Mouse (Mus musculus): Measurements from ENCODE around the gene St7l.

St7l gene

DNA sequence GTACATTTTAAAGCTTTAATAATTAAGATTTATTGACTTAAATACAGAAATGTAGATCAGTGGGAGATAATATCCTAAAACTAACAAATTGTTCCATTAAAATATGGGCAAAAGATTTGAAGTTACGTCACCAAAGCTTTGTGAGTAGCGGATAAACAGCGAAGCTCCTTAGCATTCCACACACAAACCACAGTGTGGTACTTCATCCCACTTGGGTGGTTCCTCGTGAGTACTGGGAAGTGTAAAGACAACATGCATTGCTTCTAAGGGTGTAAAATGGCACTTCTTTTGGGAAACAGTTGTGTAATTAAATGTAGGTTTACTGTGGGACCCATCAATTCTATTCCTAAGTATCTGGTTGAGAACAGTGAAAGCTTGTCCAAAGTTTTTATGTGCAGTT, 37.3 kb downstream of the St7l start:
- DNase-seq (ENCODE audit: low spot score in 2 of 2) = no peak

DNA sequence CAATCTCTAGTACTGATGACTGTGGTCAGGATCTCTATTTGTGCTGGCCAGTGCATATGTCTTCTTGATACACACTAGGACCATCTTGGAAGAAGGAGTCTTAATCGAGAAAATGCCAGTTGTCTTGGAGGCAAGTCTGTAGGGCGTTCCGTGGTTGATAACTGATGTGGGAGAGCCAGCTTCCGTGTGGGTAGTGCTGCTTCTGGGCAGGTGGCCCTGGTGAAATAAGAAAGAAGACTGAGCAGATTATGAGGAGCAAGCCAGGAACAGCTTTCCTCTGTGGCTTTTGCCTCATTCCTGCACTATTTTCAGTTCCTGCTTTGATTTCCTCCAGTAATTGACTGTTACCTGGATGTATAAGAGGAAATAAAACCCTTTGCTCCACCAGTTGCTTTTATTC, 41.6 kb downstream of the St7l start:
- DNase-seq (ENCODE audit: low spot score in 2 of 2) = no peak

DNA sequence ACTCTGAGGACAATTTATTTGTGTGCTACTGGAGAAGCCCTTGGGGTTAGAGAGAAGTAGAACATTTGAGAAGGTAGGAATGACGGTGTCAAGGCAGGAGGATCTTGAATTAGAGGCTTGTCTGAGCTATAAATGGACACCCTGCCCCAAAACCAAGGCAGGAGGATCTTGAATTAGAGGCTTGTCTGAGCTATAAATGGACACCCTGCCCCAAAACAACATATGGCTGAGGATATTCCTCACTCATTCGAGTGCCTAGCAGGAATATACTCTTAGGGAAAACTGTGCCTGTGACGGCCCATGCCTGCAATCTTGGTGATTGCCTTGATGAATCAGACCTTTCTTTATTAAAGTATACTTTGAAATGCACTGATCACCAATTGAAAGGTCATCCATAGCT, 42.2 kb downstream of the St7l start:
- DNase-seq (ENCODE audit: low spot score in 2 of 2) = peak in 1 of 2 experiments; percentile 44

DNA sequence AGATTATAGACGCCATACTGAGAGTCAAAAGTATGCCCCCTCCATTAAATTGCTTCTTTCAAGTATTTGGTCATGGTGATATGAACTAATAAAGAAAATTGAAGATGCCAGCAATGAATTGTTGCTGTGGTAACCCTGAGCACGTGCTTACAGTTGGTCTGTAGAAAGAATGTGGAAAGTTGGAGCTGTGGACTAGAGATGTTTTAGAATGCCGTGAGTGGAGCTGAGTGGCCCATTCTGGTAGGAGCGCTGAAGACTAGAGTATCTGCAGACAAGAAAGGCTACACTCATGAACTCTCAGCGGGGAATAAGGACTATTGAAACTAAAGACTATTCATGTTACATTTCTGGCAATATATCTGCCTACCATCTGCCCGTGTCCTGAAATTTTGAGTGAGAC, 45.4 kb downstream of the St7l start:
- DNase-seq (ENCODE audit: low spot score in 2 of 2) = no peak

DNA sequence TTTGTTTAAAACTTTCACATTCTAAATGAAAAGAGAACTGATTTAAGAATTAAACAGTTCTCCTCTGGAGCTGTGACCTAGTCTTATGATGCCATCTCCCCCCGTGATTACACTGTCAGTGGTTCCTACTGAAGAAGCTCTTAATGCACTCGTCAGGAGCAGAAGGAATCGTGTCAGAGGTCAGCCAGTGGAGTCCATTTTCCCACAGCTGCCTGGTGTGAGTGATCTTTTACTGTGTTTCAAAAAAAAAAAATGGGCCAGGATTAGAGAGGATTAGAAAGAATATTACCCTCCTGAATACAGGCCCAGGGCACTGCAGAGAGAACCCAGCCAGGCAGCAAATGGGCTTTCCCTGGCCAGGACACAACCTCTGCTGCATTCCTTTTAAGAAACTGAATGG, 51.2 kb downstream of the St7l start:
- DNase-seq (ENCODE audit: low spot score in 2 of 2) = no peak

DNA sequence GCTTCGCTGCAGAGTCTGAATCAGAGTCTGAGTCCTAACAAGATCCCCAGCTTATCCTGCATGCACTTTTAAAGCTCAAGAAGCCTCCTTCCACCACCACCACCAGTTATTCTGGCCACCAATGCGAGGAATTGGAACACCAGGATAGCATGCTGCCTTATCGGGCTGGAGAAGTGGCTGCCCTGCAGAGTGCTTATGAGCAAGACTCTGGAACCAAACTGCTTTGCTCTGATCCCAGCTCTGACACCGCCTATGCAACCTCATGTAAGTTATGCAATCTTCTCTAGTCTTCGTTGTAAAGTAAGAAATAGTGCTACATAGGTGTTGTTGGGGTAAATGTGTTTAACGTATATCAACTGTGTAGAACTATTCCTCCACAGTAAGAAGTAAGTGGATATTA, 65.6 kb downstream of the St7l start:
- no peak for DNase-seq (ENCODE audit: low spot score in 2 of 2)

DNA sequence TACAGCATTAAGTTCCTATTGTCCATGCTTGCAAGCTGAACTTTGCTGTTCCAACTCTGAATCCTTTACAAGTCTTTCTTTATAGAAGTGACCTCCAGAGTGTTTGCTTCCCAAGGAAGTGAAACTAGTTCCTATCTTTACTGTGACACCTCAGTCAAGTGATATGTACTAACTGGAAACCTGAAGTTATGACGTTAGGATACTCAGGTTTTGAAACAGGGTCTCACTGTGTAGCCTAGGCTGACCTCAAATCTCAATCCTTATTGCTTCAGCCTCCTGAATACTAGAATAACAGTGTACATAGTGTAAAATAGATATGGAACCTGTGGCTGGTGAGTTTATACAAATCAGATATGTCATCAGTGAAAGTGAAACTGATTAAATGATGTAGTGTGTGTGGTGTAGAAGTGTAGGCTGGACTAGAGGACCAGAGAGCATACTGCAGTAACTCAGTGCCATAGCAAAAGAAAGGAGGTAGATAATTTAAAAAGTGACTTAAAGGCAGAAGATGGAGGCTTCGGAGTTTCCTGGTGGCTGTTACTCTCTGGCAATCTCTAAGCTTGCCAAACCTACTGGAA, 74.0 kb downstream of the St7l start:
- DNase-seq (ENCODE audit: low spot score in 2 of 2) = no peak

DNA sequence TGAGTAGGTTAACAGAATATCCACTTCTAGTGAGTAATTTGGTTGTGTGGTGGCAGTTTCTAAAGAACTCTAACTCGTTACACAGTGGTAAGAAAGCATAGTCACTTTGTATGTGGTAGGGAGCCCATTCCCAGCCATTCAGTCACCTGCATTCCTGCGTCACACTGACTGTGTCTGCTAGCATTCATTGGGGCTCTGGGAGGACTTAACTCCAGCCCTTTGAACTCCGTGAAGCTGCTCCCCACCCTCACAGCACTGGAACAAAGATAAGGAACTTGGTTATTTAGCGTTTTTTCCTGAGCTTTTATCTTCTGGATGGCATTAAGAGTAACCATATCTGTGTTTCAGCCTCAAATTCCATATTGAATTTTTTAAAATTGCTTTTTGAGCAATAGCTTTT, 74.5 kb downstream of the St7l start:
- no peak for DNase-seq (ENCODE audit: low spot score in 2 of 2)

DNA sequence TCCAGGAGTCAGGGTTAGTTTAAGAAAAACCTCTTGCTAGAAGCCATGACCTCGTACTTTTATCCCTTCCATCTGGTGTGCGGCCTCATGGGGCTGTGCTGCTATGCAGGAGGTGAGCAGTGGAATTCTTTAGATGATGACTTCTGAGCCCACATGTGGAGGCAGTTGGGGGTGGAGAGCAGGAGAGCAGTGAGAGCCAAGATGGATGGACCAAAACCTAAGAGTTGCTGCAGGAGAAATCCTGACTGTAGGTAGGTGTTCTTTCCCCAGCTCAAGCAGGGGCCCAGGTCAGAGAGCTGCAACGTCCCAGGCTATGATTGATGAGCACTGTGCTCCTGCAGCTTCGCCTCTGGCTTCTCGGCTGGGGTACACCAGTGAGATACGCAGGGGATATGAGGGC, 76.9 kb downstream of the St7l start:
- DNase-seq (ENCODE audit: low spot score in 2 of 2) = no peak

DNA sequence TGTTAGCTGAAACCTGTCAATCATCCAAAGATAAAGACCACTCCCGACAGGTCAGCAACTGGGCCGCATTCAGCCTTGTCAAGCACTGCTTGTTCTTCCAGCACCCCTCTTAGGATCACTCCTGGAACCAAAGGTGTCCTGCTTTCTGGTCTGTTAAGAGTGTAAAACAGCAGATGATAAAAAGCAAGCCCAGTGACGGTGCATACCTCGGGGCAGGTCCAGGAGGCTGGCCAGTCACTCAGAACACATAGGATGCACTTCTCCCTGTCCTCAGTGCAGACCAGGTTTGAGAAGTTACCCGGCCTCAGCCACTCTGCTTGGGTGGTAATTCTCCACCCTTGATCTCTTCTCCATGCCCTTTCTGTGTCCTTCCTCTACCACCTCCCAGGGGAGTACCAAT, 78.9 kb downstream of the St7l start:
- DNase-seq (ENCODE audit: low spot score in 2 of 2) = no peak

DNA sequence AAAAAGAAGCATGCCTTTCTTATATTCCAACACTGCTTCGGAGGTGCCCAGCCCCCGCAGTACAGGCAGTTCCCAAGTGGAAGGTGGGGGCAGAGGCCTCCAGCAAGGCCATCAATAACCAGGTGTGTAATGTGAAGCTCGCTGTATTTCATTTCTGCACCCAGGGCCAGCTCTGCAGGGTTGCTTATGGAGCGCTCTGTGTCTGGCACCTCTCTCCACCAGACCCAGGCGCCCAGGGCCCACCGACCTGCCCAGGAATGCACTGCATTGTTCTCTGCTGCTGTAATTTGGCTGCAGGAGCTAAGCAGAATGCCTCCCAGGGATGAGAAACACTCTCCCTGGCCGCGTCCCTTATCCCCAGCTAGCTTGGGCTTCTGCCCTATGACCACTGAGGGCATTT, 79.5 kb downstream of the St7l start:
- no peak for DNase-seq (ENCODE audit: low spot score in 2 of 2)

DNA sequence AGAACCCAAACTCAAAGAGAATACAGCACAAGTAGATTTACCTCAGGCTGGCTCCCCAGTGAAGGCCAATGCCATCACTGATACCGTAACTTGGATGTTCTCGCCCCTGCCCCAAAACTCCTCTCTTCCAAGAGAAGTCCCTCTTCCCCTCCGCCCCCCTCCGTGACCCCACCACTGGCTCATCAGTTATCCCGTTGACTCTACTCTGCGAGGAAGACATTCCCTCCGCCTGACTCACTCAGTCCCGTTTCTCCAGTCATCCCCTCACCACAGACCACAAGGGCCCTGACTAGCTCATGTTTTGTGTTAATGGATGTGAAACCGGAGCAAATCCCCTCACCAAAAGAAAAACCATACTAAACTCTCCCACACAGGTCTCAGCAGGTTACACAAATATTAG, 81.1 kb downstream of the St7l start:
- no peak for DNase-seq (ENCODE audit: low spot score in 2 of 2)

DNA sequence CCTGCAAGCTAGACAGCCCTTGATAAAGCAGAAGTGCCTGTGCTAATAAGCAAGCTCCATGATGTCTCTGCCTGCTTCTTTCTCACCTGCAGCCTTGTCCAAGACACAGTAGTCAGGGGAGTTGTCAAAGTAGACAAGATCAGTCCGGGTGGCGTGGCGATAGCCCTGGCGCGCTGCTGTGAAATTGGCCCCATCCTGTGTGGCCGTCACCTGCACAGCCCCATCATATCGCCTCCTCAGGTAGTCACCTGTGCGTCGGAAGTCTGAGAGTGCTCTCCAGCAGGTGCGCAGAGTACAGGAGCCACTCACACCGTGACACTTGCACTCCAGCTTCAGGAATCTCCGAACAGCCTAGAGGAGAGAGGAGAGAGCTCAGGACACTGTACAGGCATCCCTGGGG, 87.1 kb downstream of the St7l start:
- DNase-seq (ENCODE audit: low spot score in 2 of 2) = no peak

DNA sequence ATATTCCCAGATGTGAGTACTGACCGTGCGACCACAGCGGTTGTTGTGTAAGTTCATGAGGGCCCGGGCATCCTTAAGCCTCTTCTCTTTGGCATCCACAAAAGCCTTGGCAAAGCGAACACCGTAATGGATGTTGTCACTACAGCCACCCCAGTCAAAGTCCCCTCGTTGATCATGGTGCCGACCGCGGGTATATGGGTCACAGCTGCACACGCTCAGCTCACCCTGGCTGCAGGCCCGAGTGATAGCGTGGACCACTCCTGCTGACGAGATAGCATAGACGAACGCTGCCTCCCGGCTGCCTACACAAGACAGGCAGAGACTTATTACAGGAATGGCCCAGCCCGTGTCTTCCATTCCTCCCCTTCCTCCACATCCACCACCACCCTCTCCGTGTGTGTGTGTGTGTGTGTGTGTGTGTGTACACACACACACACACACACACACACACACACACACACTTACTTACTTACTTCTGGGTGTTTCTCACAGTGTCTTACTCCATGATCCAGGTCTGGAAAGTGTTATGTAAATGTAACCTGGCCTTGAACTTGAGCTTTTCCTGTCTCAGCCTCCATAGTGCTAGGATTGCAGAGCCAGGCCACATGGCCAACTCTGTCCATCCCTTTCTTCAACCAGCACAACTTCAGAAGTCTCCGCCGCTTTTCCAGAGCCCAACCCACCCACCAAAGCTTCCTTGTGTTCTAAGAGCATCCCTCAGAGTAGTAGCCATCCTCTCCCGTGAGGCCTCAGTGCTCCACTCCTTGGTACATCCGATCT, 89.3 kb downstream of the St7l start:
- DNase-seq (ENCODE audit: low spot score in 2 of 2) = no peak

DNA sequence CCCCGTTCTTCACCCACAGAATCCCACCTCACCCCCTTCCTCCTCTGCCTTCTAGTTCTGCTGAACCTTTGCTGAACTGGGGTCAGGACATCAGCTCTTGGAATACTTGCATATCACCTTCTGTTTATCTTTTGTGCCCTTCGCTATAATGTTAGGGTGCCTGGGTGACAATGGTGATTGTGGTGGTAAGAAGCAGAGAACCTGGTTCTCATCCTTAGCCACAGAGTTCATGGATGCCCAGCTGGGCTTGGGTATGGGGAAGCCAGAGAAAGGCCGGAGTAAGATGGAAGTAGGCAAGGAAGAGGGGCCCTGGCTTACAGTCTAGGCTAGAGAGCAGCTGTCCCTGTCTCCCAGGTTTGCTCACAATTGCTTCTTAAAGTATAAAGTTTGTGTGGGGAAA, 90.3 kb downstream of the St7l start:
- DNase-seq (ENCODE audit: low spot score in 2 of 2) = no peak

DNA sequence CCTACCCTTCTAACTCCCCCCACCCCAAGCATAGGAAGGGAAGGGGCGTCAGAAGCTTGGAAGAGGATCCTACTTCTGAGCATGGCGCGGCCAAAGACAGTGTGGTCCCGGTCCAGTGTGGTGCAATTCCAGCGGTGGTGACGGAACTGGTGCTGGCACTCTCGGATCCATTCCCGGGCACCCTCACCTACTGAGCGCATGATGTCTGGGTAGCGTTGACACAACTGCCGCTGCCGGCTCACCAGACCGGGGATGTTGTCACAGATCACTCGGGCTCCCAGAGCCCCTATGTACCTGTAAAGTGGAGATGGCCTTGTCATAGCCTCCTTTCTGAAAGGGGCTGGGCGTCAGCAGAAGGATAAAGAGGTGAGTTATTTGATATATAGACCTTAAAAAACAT, 90.7 kb downstream of the St7l start:
- DNase-seq (ENCODE audit: low spot score in 2 of 2) = peak in 1 of 2 experiments; percentile 17

DNA sequence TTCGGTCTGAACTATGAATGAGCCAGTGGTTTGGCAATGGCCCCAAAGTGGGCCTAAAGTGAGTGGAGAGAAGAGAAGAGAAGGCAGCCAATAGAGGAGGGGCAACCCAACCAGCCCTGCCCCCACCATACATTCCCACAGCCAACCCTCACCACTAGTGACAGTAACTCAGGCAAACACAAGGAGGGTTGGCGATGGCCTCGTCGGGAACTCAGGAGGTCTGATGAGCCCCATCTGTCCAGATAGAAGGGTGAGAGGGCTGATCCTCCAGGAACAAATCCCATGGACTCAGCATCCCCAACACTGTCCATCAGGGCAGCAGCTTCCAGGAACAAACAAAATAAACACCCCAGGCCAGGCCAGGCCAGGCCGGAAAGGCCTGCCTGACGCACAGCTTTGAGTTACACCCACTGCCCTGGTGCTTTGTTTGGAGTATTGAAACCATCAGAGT, 92.4 kb downstream of the St7l start:
- no peak for DNase-seq (ENCODE audit: low spot score in 2 of 2)

DNA sequence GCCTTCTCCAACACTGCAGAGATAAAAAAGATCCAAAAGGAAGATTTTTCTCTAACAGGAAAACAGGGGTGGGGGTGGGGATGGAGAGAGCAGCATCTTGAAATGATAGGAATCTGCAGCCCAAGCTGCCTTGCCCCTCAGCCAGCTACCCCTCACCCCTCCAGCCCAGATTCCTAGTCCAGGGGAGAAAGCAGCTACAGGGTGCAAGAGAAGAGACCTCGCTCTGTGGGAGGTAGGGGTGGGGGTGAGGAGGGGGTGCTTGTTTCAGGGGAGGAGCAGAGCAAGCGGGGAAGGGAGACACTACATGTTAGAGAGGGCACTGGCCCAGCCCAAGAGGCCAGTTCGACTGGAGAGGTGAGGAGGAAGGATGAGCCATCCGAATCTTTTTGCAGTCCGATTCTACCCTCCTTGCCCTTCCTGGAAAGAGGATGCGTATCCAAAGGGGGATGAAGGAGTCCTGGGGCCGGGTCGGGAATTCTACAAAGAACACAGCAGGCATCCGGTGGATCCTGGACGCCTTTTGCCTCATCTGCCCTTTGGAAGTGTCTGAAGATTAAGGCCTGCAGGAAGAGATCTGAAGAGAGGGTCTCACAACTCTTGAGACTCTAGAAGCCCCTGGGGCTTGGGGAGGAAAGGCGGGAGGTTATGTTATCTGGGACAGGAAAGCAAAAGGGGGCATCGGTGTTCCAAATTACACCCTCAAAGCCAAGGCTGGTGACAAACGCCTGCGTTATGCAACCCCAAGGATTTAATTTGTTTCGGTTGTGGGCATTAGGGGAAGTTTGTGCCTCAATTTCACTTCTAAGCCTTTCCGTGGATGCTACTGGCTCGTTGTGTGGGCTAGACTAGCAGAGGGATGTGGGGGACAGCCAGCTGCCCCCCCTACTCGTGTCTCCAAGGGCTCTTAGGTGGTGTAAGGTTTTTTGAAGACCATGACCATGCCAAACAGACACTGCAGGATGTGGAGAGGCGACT, 96.5 kb downstream of the St7l start:
- peak in 1 of 2 experiments; percentile 21 for DNase-seq (ENCODE audit: low spot score in 2 of 2)

DNA sequence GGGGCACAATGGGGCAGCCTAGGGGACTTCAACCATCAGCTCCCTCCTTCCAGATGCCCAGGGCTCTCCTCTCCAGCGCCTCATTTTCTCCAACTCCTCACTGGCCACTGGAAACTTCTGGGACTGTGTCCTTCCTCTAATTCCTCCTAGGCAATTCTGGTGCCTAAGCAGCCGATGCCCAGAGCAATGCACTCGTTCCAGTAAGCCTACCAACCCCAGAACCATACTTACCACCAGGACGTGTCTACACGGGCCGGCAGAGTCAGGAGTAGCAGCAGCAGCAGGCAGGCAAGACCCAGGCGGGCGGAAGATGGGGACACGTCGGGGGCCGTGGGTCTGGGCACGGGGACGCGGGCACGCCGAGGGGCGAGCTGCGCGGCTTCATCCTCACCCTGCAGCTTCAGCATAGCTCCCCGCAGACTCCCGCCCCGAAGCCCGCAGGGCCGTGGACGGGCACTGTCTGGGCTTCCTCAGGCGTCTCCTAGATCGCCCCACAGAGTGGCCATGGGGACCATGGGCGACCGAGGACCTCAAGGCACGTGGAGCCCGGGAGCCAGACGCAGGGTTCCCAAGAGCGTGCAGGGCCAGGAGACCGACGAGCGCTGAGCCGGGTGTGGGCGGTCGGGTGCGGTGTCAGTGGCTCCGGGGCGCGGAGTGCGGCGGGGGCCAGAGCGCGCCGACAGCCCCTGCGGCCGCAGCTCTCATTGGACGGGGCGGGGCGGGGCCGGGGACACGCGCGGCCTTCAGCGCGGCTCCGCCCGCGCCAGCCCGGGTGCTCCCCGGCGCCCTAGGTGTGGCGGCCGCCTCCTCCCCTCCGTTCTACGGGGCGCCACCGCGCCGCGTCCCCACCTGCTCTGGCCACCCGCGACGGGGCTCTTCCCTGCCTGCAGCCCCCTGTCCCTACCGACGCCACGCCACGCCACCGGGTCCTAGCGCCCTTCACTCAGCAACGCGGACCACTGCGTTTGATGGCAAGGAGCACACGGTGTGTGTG, 97.6 kb downstream of the St7l start, which contains the start of gene Wnt2b:
Wnt2b (minus strand) TSS at position 856 of the 994 bp plus-strand sequence.
- peak in 1 of 2 experiments; percentile 26 for DNase-seq (ENCODE audit: low spot score in 2 of 2)

DNA sequence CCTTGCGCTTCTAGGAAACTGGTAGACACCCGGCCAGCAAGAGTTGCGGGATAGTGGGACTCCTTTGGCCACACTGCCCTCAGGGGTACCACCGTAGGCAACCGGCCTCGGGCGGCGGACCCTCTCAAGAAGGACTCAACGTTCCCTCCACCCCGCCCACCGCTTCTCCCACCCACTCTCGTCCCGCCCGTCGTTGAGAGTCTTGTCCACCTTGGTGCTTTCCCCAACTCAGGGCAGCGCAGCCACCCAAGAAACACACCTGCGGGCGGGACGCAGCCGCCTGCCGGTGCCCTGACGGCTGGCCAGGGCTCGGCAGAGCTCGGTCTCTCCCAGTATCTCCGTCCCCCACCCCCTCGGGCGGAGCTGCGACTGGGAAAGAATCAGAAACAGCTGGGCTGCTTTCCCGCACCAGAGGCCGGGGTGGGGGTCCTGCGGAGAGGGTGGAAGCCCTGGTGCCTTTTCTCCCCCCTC, 98.4 kb downstream of the St7l start:
- DNase-seq (ENCODE audit: low spot score in 2 of 2) = peak in 1 of 2 experiments; percentile 20

DNA sequence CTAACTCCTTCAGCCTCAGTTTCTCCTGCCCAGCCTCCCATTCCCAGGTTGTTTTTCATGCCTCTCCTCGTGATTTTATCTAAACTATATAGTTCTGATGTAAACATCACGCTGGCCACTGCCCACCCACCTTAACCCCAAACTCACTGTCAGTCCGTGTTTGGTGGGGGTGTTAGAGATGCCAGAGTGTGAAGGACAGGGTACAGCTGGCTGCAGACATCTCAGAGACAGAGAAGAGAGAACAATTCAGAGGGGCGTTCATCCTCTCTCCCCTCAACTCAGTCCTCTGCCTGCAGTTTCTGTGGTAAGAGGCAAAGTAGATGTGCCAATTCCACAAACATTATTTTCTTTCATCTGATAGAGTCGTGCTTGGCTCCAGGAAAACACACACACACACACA, 99.1 kb downstream of the St7l start:
- no peak for DNase-seq (ENCODE audit: low spot score in 2 of 2)
